Mouse (Mus musculus) neural tube, embryonic 15.5 days (tissue): ENCODE data around the gene Etnppl. TPM values are rescaled to one million over a fixed set of nuclear protein-coding genes. Genes with fewer than 3 reads are reported as not detected.

Experiments used
- ATAC-seq: fragments of 200-750 bp; cut with Nextera tagmentation; 2 replicates; pipeline ENCODE4 v1.8.0; 2017; ENCODE audit warnings: mild to moderate bottlenecking, moderate TSS enrichment, moderate library complexity; ENCODE audit not compliant: low FRiP score
- H3K27ac ChIP-seq: fragments of 300-500 bp; sonication (generic); replicated peaks from 2 replicates; pipeline ENCODE4 v1.5.1; 2015; ENCODE audit warnings: mild to moderate bottlenecking, inconsistent platforms
- H3K27me3 ChIP-seq: fragments of 300-500 bp; sonication (generic); replicated peaks from 2 replicates; pipeline ENCODE4 v1.6.1; 2015; ENCODE audit warnings: inconsistent platforms
- H3K36me3 ChIP-seq: fragments of 300-500 bp; sonication (generic); 2 replicates; pipeline ENCODE4 v1.6.1; 2015; ENCODE audit warnings: inconsistent platforms
- H3K4me1 ChIP-seq: fragments of 300-500 bp; sonication (generic); 2 replicates; pipeline ENCODE4 v1.6.1; 2015; ENCODE audit warnings: inconsistent platforms
- H3K4me2 ChIP-seq: fragments of 300-500 bp; sonication (generic); 2 replicates; pipeline ENCODE4 v1.6.1; 2015; ENCODE audit warnings: inconsistent platforms, mild to moderate bottlenecking, moderate library complexity
- H3K4me3 ChIP-seq: fragments of 300-500 bp; sonication (generic); replicated peaks from 2 replicates; pipeline ENCODE4 v1.5.1; 2015; ENCODE audit warnings: mild to moderate bottlenecking, inconsistent platforms
- H3K9ac ChIP-seq: fragments of 300-500 bp; sonication (generic); replicated peaks from 2 replicates; pipeline ENCODE4 v1.6.1; 2015; ENCODE audit warnings: mild to moderate bottlenecking, inconsistent platforms
- H3K9me3 ChIP-seq: fragments of 300-500 bp; sonication (generic); replicated peaks from 2 replicates; pipeline ENCODE4 v1.6.1; 2016; ENCODE audit warnings: inconsistent platforms
- WGBS: fragments of 180-500 bp; shearing (Covaris S2); methylation state at CpG from one replicate; pipeline ENCODE4 v1.1.7; 2015; ENCODE audit warnings: mixed read lengths; 5-methylcytosine and 5-hydroxymethylcytosine counted together
- polyA plus RNA-seq: library from polyadenylated mRNA; unstranded; fragments of >200 nt; fragmentation: Nextera tagmentation; extraction: Ambion mirVana; gene quantifications from 2 replicates; pipeline ENCODE4 v1.2.1, GENCODE M21; 2015

Gene Etnppl
- polyA plus RNA-seq, 1 experiment from 2014 or later = 0.15 TPM

DNA sequence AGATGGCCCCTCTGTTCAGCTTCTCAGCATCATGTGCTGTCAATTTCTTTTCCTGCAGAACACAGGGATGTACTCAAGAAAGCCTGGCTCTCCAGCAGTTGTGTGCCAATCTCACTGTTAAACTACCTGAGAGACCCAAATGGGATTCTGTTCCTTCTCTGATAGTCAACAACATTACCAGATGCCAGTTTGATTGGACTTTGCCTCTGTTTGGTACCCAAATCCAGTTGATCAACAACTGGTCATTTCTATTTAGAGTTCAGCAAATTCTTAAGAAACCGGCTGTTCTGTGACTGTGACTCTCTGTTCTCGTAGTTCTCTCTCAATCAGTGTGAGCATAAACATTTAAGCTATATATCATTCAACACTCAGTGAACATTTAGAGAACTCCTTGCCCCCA, 64.0 kb downstream of the Etnppl start:
- Histone ChIP-seq H3K4me1 (no peaks in the 10 kb centered on the region), H3K27ac (no peak overlapping the region), H3K9me3 (no peaks in the 10 kb centered on the region), H3K9ac (no peak overlapping the region), H3K27me3 (no peaks in the 10 kb centered on the region), H3K4me2 (no peak overlapping the region), H3K36me3 (no peaks in the 10 kb centered on the region), H3K4me3 (no peak overlapping the region)
- ATAC-seq = no peak
- 88% methylated on average over 2 of the region's 2 CpGs for WGBS

DNA sequence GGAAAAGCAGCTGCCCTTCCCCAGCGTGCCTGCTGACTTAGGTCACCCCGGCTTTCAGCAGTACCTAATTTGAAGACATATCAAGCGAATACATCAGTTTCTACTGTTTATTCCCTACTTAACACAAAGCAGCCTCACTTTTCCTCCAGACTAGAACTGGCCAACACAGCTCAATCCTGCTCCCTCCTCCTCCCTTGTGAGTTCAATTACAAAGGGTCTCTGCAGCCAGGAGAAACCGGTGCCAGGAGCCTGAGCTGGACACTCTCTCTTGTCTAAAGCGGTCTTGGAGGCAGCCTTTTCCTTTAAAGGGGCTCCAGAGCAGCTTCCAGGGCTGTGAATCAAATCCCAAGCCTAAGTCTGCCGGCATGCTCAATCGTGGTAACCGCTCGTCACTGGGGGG, 64.9 kb downstream of the Etnppl start:
- no peak for ATAC-seq

GRCm38 (mm10) chr3:130683836-130684235, 66.6 kb downstream of the Etnppl start:
- no peak overlapping the region for H3K9ac ChIP-seq
- no peak overlapping the region for H3K4me3 ChIP-seq
- WGBS = 84% methylated on average over 8 of the region's 8 CpGs
- no peaks in the 10 kb centered on the region for H3K4me1 ChIP-seq
- H3K27me3 ChIP-seq = no peaks in the 10 kb centered on the region
- H3K4me2 ChIP-seq = no peak overlapping the region
- no peaks in the 10 kb centered on the region for H3K36me3 ChIP-seq
- no peak for ATAC-seq
- H3K9me3 ChIP-seq = no peaks in the 10 kb centered on the region
- H3K27ac ChIP-seq = no peak overlapping the region

More for the DNA sequence above, 64.9 kb downstream of the Etnppl start:
- Histone ChIP-seq H3K36me3 (no peaks in the 10 kb centered on the region), H3K27ac (no peak overlapping the region), H3K4me2 (no peak overlapping the region), H3K4me3 (no peak overlapping the region), H3K27me3 (no peaks in the 10 kb centered on the region), H3K9ac (no peak overlapping the region), H3K9me3 (no peaks in the 10 kb centered on the region), H3K4me1 (no peaks in the 10 kb centered on the region)
- whole genome bisulfite sequencing = 86% methylated on average over 9 of the region's 9 CpGs

DNA sequence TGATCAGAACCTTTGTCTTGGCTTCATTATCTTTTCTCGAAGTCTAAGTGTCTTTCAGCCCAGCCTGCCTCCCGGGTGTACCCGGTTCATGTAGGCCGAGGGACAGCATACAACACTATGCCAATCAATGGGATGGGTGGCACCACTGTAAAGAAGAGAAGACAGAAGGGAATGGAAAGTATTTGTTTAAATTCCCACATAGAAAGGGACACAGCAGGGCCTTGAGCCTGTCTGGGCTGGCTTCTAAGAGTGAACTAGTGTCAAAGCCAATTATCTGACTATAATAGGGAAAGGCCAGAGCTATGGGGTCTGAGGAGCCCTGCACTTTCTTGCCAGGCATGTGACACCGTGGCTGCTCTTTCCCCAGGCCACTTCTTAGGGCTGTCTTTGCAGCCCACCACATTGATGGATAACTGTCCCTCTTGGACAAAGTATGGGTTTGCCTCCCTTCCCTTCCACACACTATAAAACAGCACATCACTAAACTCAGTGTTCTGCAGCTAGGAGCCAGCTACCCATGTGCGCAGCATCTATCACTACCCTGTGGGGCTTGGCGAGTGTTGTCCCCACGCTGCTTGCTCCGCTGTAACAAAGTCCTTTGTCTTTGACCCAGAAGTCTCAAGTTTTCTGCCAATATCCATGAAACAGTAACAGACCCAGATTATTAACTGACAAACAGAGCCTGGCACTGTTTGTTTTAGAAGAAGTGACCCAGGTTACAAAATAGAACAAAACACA, 67.2 kb downstream of the Etnppl start:
- no peak overlapping the region for H3K4me2 ChIP-seq
- no peak overlapping the region for H3K27ac ChIP-seq
- no peaks in the 10 kb centered on the region for H3K4me1 ChIP-seq
- H3K4me3 ChIP-seq = no peak overlapping the region
- H3K27me3 ChIP-seq = no peaks in the 10 kb centered on the region
- H3K36me3 ChIP-seq = no peaks in the 10 kb centered on the region
- ATAC-seq = no peak
- H3K9ac ChIP-seq = no peak overlapping the region
- no peaks in the 10 kb centered on the region for H3K9me3 ChIP-seq
- 78% methylated on average over 9 of the region's 9 CpGs for WGBS

- no peaks in the 10 kb centered on the region for H3K27me3 ChIP-seq
- no peak overlapping the region for H3K9ac ChIP-seq
- H3K4me2 ChIP-seq = no peak overlapping the region
- WGBS = 89% methylated on average over 8 of the region's 8 CpGs
- H3K4me1 ChIP-seq = no peaks in the 10 kb centered on the region
- no peak overlapping the region for H3K27ac ChIP-seq
- no peak overlapping the region for H3K4me3 ChIP-seq
- no peaks in the 10 kb centered on the region for H3K36me3 ChIP-seq
- H3K9me3 ChIP-seq = no peaks in the 10 kb centered on the region
- ATAC-seq = no peak
These were observed 67.7 kb downstream of the Etnppl start for GRCm38 (mm10) chr3:130685014-130685366.

DNA sequence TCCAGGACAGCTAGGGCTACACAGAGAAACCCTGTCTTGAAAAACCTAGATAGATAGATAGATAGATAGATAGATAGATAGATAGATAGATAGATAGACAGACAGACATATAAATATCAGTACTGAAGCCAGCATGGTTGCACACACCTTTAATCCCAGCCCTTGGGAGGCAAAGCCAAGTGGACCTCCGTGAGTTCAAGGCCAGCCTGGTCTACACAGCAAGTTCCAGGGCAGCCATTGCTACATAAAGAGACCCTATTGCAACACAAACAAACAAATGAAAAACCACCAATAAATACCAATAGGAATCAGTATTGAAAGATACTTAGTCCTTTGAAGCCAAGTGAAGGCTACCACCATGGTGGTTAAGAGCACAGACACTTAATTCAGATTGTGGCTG, 69.8 kb downstream of the Etnppl start:
- Histone ChIP-seq H3K4me3 (no peak overlapping the region), H3K36me3 (no peaks in the 10 kb centered on the region), H3K4me1 (peaks cover 10% of the 10 kb centered on the region), H3K9ac (no peak overlapping the region), H3K27me3 (no peaks in the 10 kb centered on the region), H3K4me2 (no peak overlapping the region), H3K9me3 (no peaks in the 10 kb centered on the region), H3K27ac (no peak overlapping the region)
- ATAC-seq = no peak
- 96% methylated on average over 1 of the region's 1 CpGs for WGBS

Other genes starting within 250 kb of the Etnppl start
- 205 and 226 TPM in 2 replicates for gene Ostc, start 92.0 kb downstream of the Etnppl start, polyA plus RNA-seq
- 541 and 582 TPM in 2 replicates for gene Rpl34, start 113.0 kb downstream of the Etnppl start, polyA plus RNA-seq